9 mouse cellular contexts compared by ENCODE assay signal in genomic region chr2:161090200-161090599, GRCm38 (mm10). TPM values are rescaled to one million over a fixed set of nuclear protein-coding genes. Genes with fewer than 3 reads are reported as not detected.
DNase-seq lines count a peak whose midpoint lies in the region; ATAC-seq and TF ChIP-seq lines count a peak whose summit lies in the region.
"Had no signal": no experiment of that assay in that cellular context is flagged by ENCODE, and none has a peak within 500 bp of the region (broad histone marks: within the 10 kb centered on the region; RNA-seq: fewer than 3 reads in every experiment).

No protein-coding gene starts in this region.

- no peak for ATAC-seq in lung, embryonic 14.5 days (ENCODE audit: insufficient read depth)
- ATAC-seq in neural tube, embryonic 15.5 days (ENCODE audit: low FRiP score), result no peak

- H3K27ac ChIP-seq in lung, embryonic 14.5 days (ENCODE audit: low read depth), result no peak overlapping the region
- no peak overlapping the region for H3K27ac ChIP-seq in neural tube, embryonic 15.5 days (replicated peaks)

- DNase-seq in embryo, embryonic 10 days (ENCODE audit: low spot score), result peak; percentile 46
- no peak for DNase-seq in embryo, embryonic 9.5 days (ENCODE audit: extremely low spot score)
- peak; percentile 82 for DNase-seq in lung, embryonic 14.5 days
- DNase-seq in lung, adult 18-20 months, result no peak
- peak; percentile 26 for DNase-seq in forelimb bud, embryonic 11.5 days (ENCODE audit: low read depth, low spot score)
- DNase-seq in retina, postnatal 1 day, result peak; percentile 54
- no peak for DNase-seq in heart, postnatal 25 days (ENCODE audit: low spot score)

- H3K36me3 ChIP-seq in lung, embryonic 14.5 days (ENCODE audit: insufficient read depth), result no peaks in the 10 kb centered on the region
- H3K36me3 ChIP-seq in neural tube, embryonic 15.5 days, result no peaks in the 10 kb centered on the region

- H3K4me3 ChIP-seq in lung, embryonic 14.5 days (ENCODE audit: low read depth, low read length), result no peak overlapping the region
- H3K4me3 ChIP-seq in neural tube, embryonic 15.5 days (replicated peaks), result no peak overlapping the region
- H3K4me3 ChIP-seq: megakaryocyte, embryonic 14.5 days had no signal

- intact Hi-C loops in heart, postnatal 25 days (cut with DNase I), result no loop called here

- H3K4me2 ChIP-seq in lung, embryonic 14.5 days, result no peak overlapping the region
- H3K4me2 ChIP-seq in neural tube, embryonic 15.5 days, result no peak overlapping the region

- WGBS in lung, embryonic 14.5 days, result 55% methylated on average over 3 of the region's 3 CpGs
- 69% methylated on average over 3 of the region's 3 CpGs for WGBS in neural tube, embryonic 15.5 days

- no peaks in the 10 kb centered on the region for H3K4me1 ChIP-seq in lung, embryonic 14.5 days (ENCODE audit: insufficient read depth)
- H3K4me1 ChIP-seq in neural tube, embryonic 15.5 days, result peaks cover 12% of the 10 kb centered on the region

- TF ChIP-seq CTCF in lung, embryonic 14.5 days (IDR thresholded peaks at IDR 0.05; ENCODE audit: low read depth), result peak; percentile 48

- H3K9ac ChIP-seq in lung, embryonic 14.5 days, result no peak overlapping the region
- no peak overlapping the region for H3K9ac ChIP-seq in neural tube, embryonic 15.5 days (replicated peaks)

- no peaks in the 10 kb centered on the region for H3K9me3 ChIP-seq in lung, embryonic 14.5 days (ENCODE audit: low read depth, low read length)
- no peaks in the 10 kb centered on the region for H3K9me3 ChIP-seq in neural tube, embryonic 15.5 days (replicated peaks)
- H3K9me3 ChIP-seq: megakaryocyte, embryonic 14.5 days had no signal

- H3K27me3 ChIP-seq in lung, embryonic 14.5 days (ENCODE audit: insufficient read depth, low read length), result no peaks in the 10 kb centered on the region
- H3K27me3 ChIP-seq in neural tube, embryonic 15.5 days (replicated peaks), result no peaks in the 10 kb centered on the region
- H3K27me3 ChIP-seq: megakaryocyte, embryonic 14.5 days had no signal

RNA-seq across cellular contexts. Expression of gene Chd6, which starts 18.7 kb away (rescaled TPM):
- 35.3 and 36.8 TPM in 2 replicates for polyA plus RNA-seq in lung, embryonic 14.5 days (2014; fragmentation: Nextera tagmentation; extraction: Ambion mirVana)
- 31.1 and 32.1 TPM in 2 replicates for polyA plus RNA-seq in neural tube, embryonic 15.5 days (2015; fragmentation: Nextera tagmentation; extraction: Ambion mirVana)
- 10 to 100 TPM; 64.1 to 65.6 TPM for total RNA-seq in heart, postnatal 25 days (2021)

Comparison
In these comparisons a context has a peak if more than half of its experiments do, and no peak if none do; other contexts are left out.
1. DNase-seq: peak in embryo, embryonic 10 days (single experiment), lung, embryonic 14.5 days (single experiment), forelimb bud, embryonic 11.5 days (single experiment) and retina, postnatal 1 day (single experiment); none in embryo, embryonic 9.5 days (single experiment), lung, adult 18-20 months (0 of 2) and heart, postnatal 25 days (single experiment).